Mouse (Mus musculus) central nervous system, embryonic 14 days (tissue): ENCODE results near the gene Hacd1. TPM values are rescaled to one million over a fixed set of nuclear protein-coding genes. Genes with fewer than 3 reads are reported as not detected.

Source experiments
- polyA plus RNA-seq: library from polyadenylated mRNA; depleted of rRNA; stranded (reverse); fragments of >200 nt; gene quantifications from 2 replicates; pipeline ENCODE4 v1.2.3, GENCODE M21; 2012; rRNA removed

Hacd1 gene
- 52.9 and 53.5 TPM in 2 replicates for polyA plus RNA-seq

GRCm38 (mm10) chr2:14055566-14056331 lies at the start of gene Hacd1:
TSS of gene Hacd1 (minus strand) at chr2:14056135.

GRCm38 (mm10) chr2:14073362-14074220 lies 17.7 kb upstream of the Hacd1 start, which contains the start of gene Stam:
TSS of gene Stam (plus strand) at chr2:14074098.

Other genes with a start within 250 kb of the Hacd1 start
- gene Stam, start 18.0 kb upstream of the Hacd1 start, polyA plus RNA-seq = 71.2 and 75.2 TPM in 2 replicates
- gene Tmem236, start 118.4 kb upstream of the Hacd1 start, polyA plus RNA-seq = 0.14 and 0.16 TPM in 2 replicates
- 7.0 and 7.4 TPM in 2 replicates for gene Mrc1, start 173.3 kb upstream of the Hacd1 start, polyA plus RNA-seq